Mouse (Mus musculus) lung, postnatal 10 days (tissue): ENCODE measurements at regions not wholly inside any gene's neighbourhood (a gene's known extent, or its start where the extent isn't known, plus 50 kb on each side); places are given as distances from the start of the nearest gene placed in this dataset.

Experiments used
- DNase-seq: peaks from one replicate; pipeline ENCODE4 v3.0.0; 2021

- DNase-seq, result no peak
These were observed 113.5 kb downstream of the Tfcp2l1 start for GRCm38 (mm10) chr1:118741286-118741685.

- no peak for DNase-seq
These were observed 120.5 kb downstream of the Tfcp2l1 start for GRCm38 (mm10) chr1:118748196-118748595.

- DNase-seq, result no peak
These were observed 125.1 kb downstream of the Tfcp2l1 start for GRCm38 (mm10) chr1:118752869-118753268.

GRCm38 (mm10) chr1:118756171-118756865 is 128.6 kb downstream of the Tfcp2l1 start:
- no peak for DNase-seq

- DNase-seq, result no peak
These were observed 129.7 kb downstream of the Tfcp2l1 start for GRCm38 (mm10) chr1:118757340-118758030.

GRCm38 (mm10) chr1:118758031-118758400 is 130.3 kb downstream of the Tfcp2l1 start:
- no peak for DNase-seq

GRCm38 (mm10) chr1:118759141-118759932 is 131.6 kb downstream of the Tfcp2l1 start:
- peak; percentile 84 for DNase-seq

GRCm38 (mm10) chr1:118765525-118765924 is 137.8 kb downstream of the Tfcp2l1 start:
- DNase-seq, result no peak

- DNase-seq, result peak; percentile 50
These were observed 141.1 kb downstream of the Tfcp2l1 start for GRCm38 (mm10) chr1:118768831-118769230.

GRCm38 (mm10) chr1:118772261-118772660 is 144.5 kb downstream of the Tfcp2l1 start:
- DNase-seq, result peak; percentile 84

- no peak for DNase-seq
These were observed 149.1 kb downstream of the Tfcp2l1 start for GRCm38 (mm10) chr1:118776594-118777441.
